Mouse (Mus musculus) heart, postnatal 0 days (tissue): ENCODE results near the gene Foxk2. TPM values are rescaled to one million over a fixed set of nuclear protein-coding genes. Genes with fewer than 3 reads are reported as not detected.

ENCODE experiments used
- ATAC-seq: fragments of 200-750 bp; cut with Nextera tagmentation; 2 replicates; pipeline ENCODE4 v1.8.0; 2017; ENCODE audit warnings: low read depth, moderate number of reproducible peaks, moderate library complexity; ENCODE audit not compliant: insufficient read depth
- DNase-seq: peaks from one replicate; pipeline ENCODE4 v3.0.0-alpha.2; 2016; ENCODE audit warnings: low spot score
- H3K27ac ChIP-seq: fragments of 300-500 bp; sonication (generic); 2 replicates; pipeline ENCODE4 v1.5.1; 2014; ENCODE audit warnings: low read depth, mild to moderate bottlenecking
- H3K27me3 ChIP-seq: fragments of 300-500 bp; sonication (generic); 2 replicates; pipeline ENCODE4 v1.6.1; 2014; ENCODE audit warnings: low read length, mixed read lengths; ENCODE audit not compliant: control insufficient read depth, insufficient read depth
- H3K36me3 ChIP-seq: fragments of 300-500 bp; sonication (generic); replicated peaks from 2 replicates; pipeline ENCODE4 v1.6.1; 2014; ENCODE audit warnings: low read length, mixed read lengths; ENCODE audit not compliant: control insufficient read depth, insufficient read depth
- H3K4me1 ChIP-seq: fragments of 300-500 bp; sonication (generic); 2 replicates; pipeline ENCODE4 v1.6.1; 2014; ENCODE audit warnings: antibody characterized with exemption; ENCODE audit not compliant: control insufficient read depth, insufficient read depth
- H3K4me2 ChIP-seq: fragments of 300-500 bp; sonication (generic); 2 replicates; pipeline ENCODE4 v1.6.1; 2014; ENCODE audit warnings: low read depth, mild to moderate bottlenecking, low read length, moderate library complexity
- H3K4me3 ChIP-seq: fragments of 300-500 bp; sonication (generic); 2 replicates; pipeline ENCODE4 v1.5.1; 2014; ENCODE audit warnings: low read depth, low read length
- H3K9ac ChIP-seq: fragments of 300-500 bp; sonication (generic); replicated peaks from 2 replicates; pipeline ENCODE4 v1.6.1; 2014; ENCODE audit warnings: low read depth, low read length, mixed read lengths
- H3K9me3 ChIP-seq: fragments of 300-500 bp; sonication (generic); replicated peaks from 2 replicates; pipeline ENCODE4 v1.6.1; 2016; ENCODE audit warnings: low read length; ENCODE audit not compliant: control insufficient read depth
- CTCF ChIP-seq: IDR thresholded peaks from 2 replicates; pipeline ENCODE4 v1.5.1; 2016; ENCODE audit warnings: antibody characterized with exemption, control low read depth, low read depth
- EP300 ChIP-seq: IDR thresholded peaks from 2 replicates; pipeline ENCODE4 v1.6.1; 2016; ENCODE audit warnings: antibody characterized with exemption, low read depth
- WGBS: fragments of 180-500 bp; shearing (Covaris S2); extraction: QIAGEN DNeasy Blood & Tissue Kit; methylation state at CpG from one replicate; pipeline ENCODE4 v1.1.7; 2014; 5-methylcytosine and 5-hydroxymethylcytosine counted together
- polyA plus RNA-seq: library from polyadenylated mRNA; unstranded; fragments of >200 nt; fragmentation: Nextera tagmentation; extraction: Ambion mirVana; gene quantifications from 2 replicates; pipeline ENCODE4 v1.2.1, GENCODE M21; 2015
- total RNA-seq: library from RNA; depleted of rRNA; stranded (reverse); fragments of >200 nt; gene quantifications from 2 replicates; pipeline ENCODE4 v1.2.3, GENCODE M21; 2014; ENCODE audit warnings: low replicate concordance; rRNA removed

The Foxk2 gene
- total RNA-seq (23.5 and 25.8 TPM in 2 replicates), polyA plus RNA-seq (3.0 and 3.8 TPM in 2 replicates)

- peak; percentile 98 for ATAC-seq
- TF ChIP-seq CTCF = no peak
- peaks cover 15% of the 10 kb centered on the region for H3K4me1 ChIP-seq
Measured at GRCm38 (mm10) chr11:121259160-121260100, at the start of gene Foxk2. Gene Foxk2 (plus strand): TSS chr11:121259990.

GRCm38 (mm10) chr11:121216831-121217230 lies 43.0 kb upstream of the Foxk2 start:
- H3K9me3 ChIP-seq = no peaks in the 10 kb centered on the region
- 88% methylated on average over 3 of the region's 3 CpGs for WGBS
- H3K4me3 ChIP-seq = no peak overlapping the region
- H3K27me3 ChIP-seq = no peaks in the 10 kb centered on the region
- H3K36me3 ChIP-seq = peaks cover 44% of the 10 kb centered on the region
- H3K4me2 ChIP-seq = no peak overlapping the region
- no peak overlapping the region for H3K27ac ChIP-seq
- peaks cover 12% of the 10 kb centered on the region for H3K4me1 ChIP-seq
- ATAC-seq (no peak), DNase-seq (no peak)
- no peak overlapping the region for H3K9ac ChIP-seq
- no peak for TF ChIP-seq CTCF
- no peak for TF ChIP-seq EP300

More at GRCm38 (mm10) chr11:121259160-121260100, at the start of gene Foxk2:
- Histone ChIP-seq H3K27me3 (no peaks in the 10 kb centered on the region), H3K4me2 (peak within 1 kb of the TSS; percentile 87), H3K36me3 (peaks cover 22% of the 10 kb centered on the region), H3K4me3 (peak within 1 kb of the TSS; percentile 98), H3K9me3 (no peaks in the 10 kb centered on the region), H3K9ac (peak within 1 kb of the TSS; percentile 94), H3K27ac (peak within 1 kb of the TSS; percentile 83)
- WGBS = under 1% methylated on average over 76 of the region's 91 CpGs
- DNase-seq = peak; percentile 91

GRCm38 (mm10) chr11:121219776-121220175 lies 40.0 kb upstream of the Foxk2 start:
- Histone ChIP-seq H3K9ac (no peak overlapping the region), H3K9me3 (no peaks in the 10 kb centered on the region), H3K4me1 (peaks cover 13% of the 10 kb centered on the region), H3K27me3 (no peaks in the 10 kb centered on the region), H3K27ac (no peak overlapping the region), H3K4me2 (no peak overlapping the region), H3K36me3 (peaks cover 73% of the 10 kb centered on the region), H3K4me3 (no peak overlapping the region)
- DNase-seq (no peak), ATAC-seq (no peak)
- TF ChIP-seq CTCF (no peak), EP300 (no peak)
- WGBS = 75% methylated on average over 11 of the region's 11 CpGs

DNA sequence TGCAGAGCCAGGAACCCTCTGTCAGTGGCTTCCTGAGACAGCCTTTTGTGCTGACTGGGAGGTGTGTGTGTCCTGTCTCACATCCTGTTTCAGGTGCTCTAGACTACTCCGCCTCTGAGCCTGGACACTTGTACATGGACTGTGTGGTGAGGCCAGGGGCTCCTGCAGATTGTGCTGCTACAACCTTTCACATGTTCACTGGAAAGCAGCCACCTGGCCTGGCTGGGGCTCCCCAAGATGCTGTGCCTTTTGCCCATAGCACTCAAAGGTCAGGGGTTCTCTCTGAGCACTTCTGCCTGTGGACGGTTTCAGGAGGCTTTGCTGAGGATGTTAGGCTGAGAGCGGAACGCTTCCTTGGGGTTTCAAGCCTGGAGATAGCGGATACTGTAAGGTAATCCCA lies 39.0 kb upstream of the Foxk2 start:
- Histone ChIP-seq H3K27me3 (no peaks in the 10 kb centered on the region), H3K4me2 (no peak overlapping the region), H3K4me1 (peaks cover 13% of the 10 kb centered on the region), H3K9me3 (no peaks in the 10 kb centered on the region), H3K36me3 (peaks cover 83% of the 10 kb centered on the region), H3K9ac (no peak overlapping the region), H3K27ac (no peak overlapping the region), H3K4me3 (no peak overlapping the region)
- WGBS = 75% methylated on average over 5 of the region's 5 CpGs
- ATAC-seq (no peak), DNase-seq (no peak)
- TF ChIP-seq CTCF = no peak
- no peak for TF ChIP-seq EP300

- Histone ChIP-seq H3K4me1 (peaks cover 13% of the 10 kb centered on the region), H3K27ac (0 out of 2 replicates have a peak overlapping the region, but pooled peaks have one; percentile 2), H3K9me3 (no peaks in the 10 kb centered on the region), H3K4me3 (no peak overlapping the region), H3K4me2 (no peak overlapping the region), H3K36me3 (peaks cover 83% of the 10 kb centered on the region), H3K27me3 (no peaks in the 10 kb centered on the region), H3K9ac (no peak overlapping the region)
- TF ChIP-seq CTCF = no peak
- no peak for TF ChIP-seq EP300
- ATAC-seq = peak; percentile 52
- WGBS = 42% methylated on average over 6 of the region's 6 CpGs
- DNase-seq = no peak
Measured at GRCm38 (mm10) chr11:121221321-121222010, 38.3 kb upstream of the Foxk2 start.
